Mouse (Mus musculus) C2C12 (cell line): Measurements from ENCODE around the gene Gm7970.
"Not testable (repeated sequence)": the region's sequence is repeated elsewhere in the genome, so short reads cannot be mapped to it uniquely, and the experiment has no call there.

Experiments
- CEBPB ChIP-seq: IDR thresholded peaks from one replicate; pipeline ENCODE4 v1.6.1; 2011; ENCODE audit warnings: low read depth, mild to moderate bottlenecking, control low read depth, moderate library complexity
- CTCF ChIP-seq: IDR thresholded peaks from one replicate; pipeline ENCODE4 v1.5.1; 2011; ENCODE audit not compliant: control insufficient read depth, insufficient read depth, insufficient read length
- FOSL1 ChIP-seq: IDR thresholded peaks from one replicate; pipeline ENCODE4 v1.8.0; 2011; ENCODE audit warnings: mild to moderate bottlenecking, low read length; ENCODE audit not compliant: poor library complexity, insufficient read depth, severe bottlenecking
- MAX ChIP-seq: IDR thresholded peaks from one replicate; pipeline ENCODE4 v1.6.1; 2011; ENCODE audit warnings: mild to moderate bottlenecking, control low read depth
- MYOD1 ChIP-seq: IDR thresholded peaks from one replicate; pipeline ENCODE4 v1.6.1; 2011; ENCODE audit warnings: low read depth; ENCODE audit not compliant: control insufficient read depth, insufficient read length
- MYOG ChIP-seq: IDR thresholded peaks from one replicate; pipeline ENCODE4 v1.6.1; 2011; ENCODE audit not compliant: control insufficient read depth, insufficient read length; ENCODE audit errors: extremely low read depth
- USF1 ChIP-seq: IDR thresholded peaks from one replicate; pipeline ENCODE4 v1.6.1; 2011; ENCODE audit warnings: low read depth, mild to moderate bottlenecking, control low read depth, moderate library complexity

DNA sequence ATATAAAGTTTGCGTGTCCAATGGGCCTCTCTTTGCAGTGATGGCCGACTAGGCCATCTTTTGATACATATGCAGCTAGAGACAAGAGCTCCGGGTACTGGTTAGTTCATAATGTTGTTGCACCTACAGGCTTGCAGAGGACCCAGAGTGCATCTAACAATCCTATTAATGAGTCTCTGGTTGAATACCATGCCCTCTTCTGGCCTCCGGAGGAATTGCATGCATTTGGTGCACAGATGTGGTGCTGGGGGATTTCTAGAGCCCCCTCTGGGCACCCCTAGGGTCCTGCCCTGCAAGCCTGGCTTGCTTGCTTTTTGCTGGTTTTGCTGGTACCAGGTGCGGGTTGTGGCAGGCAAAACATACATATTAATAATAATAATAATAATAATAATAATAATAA, 34.7 kb downstream of the Gm7970 start:
- TF ChIP-seq CEBPB, CTCF, MAX, MYOG, USF1, MYOD1, FOSL1: not testable (repeated sequence)
